Mouse (Mus musculus) MEL (cell line): Measurements from ENCODE around the gene Thsd7b.

ENCODE experiments used
- CTCF ChIP-seq, 3 experiments: IDR thresholded peaks in 2 of 3; conservative IDR thresholded peaks in 1 of 3; 2 replicates each; pipeline ENCODE4 v1.5.1; 2011 to 2012; ENCODE audit warnings: low read length in 3 of 3, low read depth in 2 of 3, mild to moderate bottlenecking in 2 of 3, improper control_type of control experiment in 1 of 3, inconsistent platforms in 1 of 3, mixed read lengths in 1 of 3, moderate library complexity in 1 of 3; ENCODE audit not compliant: control insufficient read depth in 1 of 3, insufficient read depth in 1 of 3, poor library complexity in 1 of 3, severe bottlenecking in 1 of 3
- HCFC1 ChIP-seq: IDR thresholded peaks from 2 replicates; pipeline ENCODE4 v1.6.1; 2012; ENCODE audit warnings: low read depth, mild to moderate bottlenecking, inconsistent platforms, low read length, improper control_type of control experiment, moderate library complexity
- MXI1 ChIP-seq: IDR thresholded peaks from 2 replicates; pipeline ENCODE4 v1.6.1; 2011; ENCODE audit warnings: mild to moderate bottlenecking, low read depth, low read length, improper control_type of control experiment
- POLR2A ChIP-seq, 2 experiments: IDR thresholded peaks; 2 replicates each; pipeline ENCODE4 v1.6.1; 2011 to 2012; ENCODE audit warnings: low read length in 2 of 2, mild to moderate bottlenecking in 2 of 2, control low read depth in 1 of 2, improper control_type of control experiment in 1 of 2, low read depth in 1 of 2, moderate library complexity in 1 of 2; ENCODE audit not compliant: control insufficient read depth in 1 of 2, insufficient read depth in 1 of 2, poor library complexity in 1 of 2
- RCOR1 ChIP-seq: IDR thresholded peaks from 2 replicates; pipeline ENCODE4 v1.6.1; 2012; ENCODE audit warnings: low read depth, mild to moderate bottlenecking, inconsistent platforms, low read length, improper control_type of control experiment
- TBP ChIP-seq: IDR thresholded peaks from 2 replicates; pipeline ENCODE4 v1.8.0; 2011; ENCODE audit warnings: low read depth, low read length, improper control_type of control experiment

DNA sequence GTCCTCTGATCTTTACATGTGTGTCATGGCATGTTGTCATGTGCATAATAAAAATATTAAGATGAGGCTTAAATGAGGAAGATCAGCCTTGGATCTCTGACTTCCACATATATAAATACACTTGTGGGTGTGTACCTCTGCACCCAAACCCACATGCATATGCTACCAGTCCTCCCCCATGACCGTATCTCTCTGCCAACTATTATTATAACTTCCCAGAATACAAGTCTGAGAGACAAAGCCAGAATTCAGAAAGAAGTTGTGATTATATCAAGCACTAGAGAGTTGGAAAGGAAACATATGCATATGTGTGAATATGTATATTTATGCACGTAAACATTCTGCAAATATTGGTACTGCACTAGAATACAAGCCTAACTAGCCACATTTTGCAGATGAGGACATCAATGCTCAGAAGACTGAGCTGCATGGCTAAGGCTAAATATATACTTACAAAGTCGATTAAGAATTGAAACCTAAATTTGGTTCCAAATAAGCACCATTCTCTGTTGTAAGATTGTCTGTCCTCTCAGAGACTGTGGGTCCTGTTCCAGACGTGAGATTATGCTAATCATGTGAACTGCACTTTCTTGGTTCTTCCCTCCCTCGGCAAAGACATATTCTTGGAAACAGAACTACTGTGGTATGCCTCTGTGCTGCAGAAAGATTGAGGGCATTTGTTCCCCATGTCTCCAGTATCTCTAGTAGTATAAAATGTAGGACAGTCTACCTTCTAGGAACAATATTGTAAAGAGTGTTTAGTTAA, 211.3 kb downstream of the Thsd7b start:
- TF ChIP-seq POLR2A (IDR thresholded peaks at IDR 0.05; ENCODE audit: control insufficient read depth in 1 of 2, insufficient read depth in 1 of 2, low read depth in 1 of 2, low read length in 2 of 2, poor library complexity in 1 of 2), result no peak
- TF ChIP-seq TBP, result no peak
- TF ChIP-seq MXI1, result no peak
- no peak for TF ChIP-seq CTCF (IDR thresholded peaks at IDR 0.05 in 2 of 3, conservative IDR thresholded peaks at IDR 0.05 in 1 of 3; ENCODE audit: control insufficient read depth in 1 of 3, insufficient read depth in 1 of 3, low read depth in 2 of 3, low read length in 3 of 3, poor library complexity in 1 of 3, severe bottlenecking in 1 of 3)
- TF ChIP-seq HCFC1, result no peak
- TF ChIP-seq RCOR1, result no peak
